Mouse (Mus musculus): Measurements from ENCODE around the gene Sh3bgrl2.

- TF ChIP-seq POLR2A (IDR thresholded peaks at IDR 0.05; ENCODE audit: borderline replicate concordance, extremely low read depth, low read depth, low read length) = no peak
- TF ChIP-seq CTCF (IDR thresholded peaks at IDR 0.05; ENCODE audit: insufficient read depth, low read length) = no peak
Measured at GRCm38 (mm10) chr9:83596646-83597481, 48.7 kb downstream of the Sh3bgrl2 start.

Data from lung, adult 2 months (tissue).